Mouse (Mus musculus) ES-E14 (cell line): ENCODE results near the gene Ust. TPM values are rescaled to one million over a fixed set of nuclear protein-coding genes. Genes with fewer than 3 reads are reported as not detected.

Experiments used
- DNase-seq: peaks from one replicate; pipeline ENCODE4 v3.0.0-alpha.2; 2013; ENCODE audit warnings: low read depth, low spot score
- H3K27ac ChIP-seq: 2 replicates; pipeline ENCODE4 v1.5.1; 2012; ENCODE audit warnings: low read depth, mild to moderate bottlenecking, low read length, moderate library complexity, mixed read lengths; ENCODE audit not compliant: poor library complexity, insufficient read depth, severe bottlenecking
- H3K36me3 ChIP-seq: 2 replicates; pipeline ENCODE4 v1.6.1; 2012; ENCODE audit warnings: mild to moderate bottlenecking, low read length, moderate library complexity, mixed read lengths; ENCODE audit not compliant: control insufficient read depth, poor library complexity, insufficient read depth, severe bottlenecking
- H3K4me1 ChIP-seq, 2 experiments: fragments of 150-350 bp in 1 of 2; sonication (generic) in 1 of 2; 2 replicates each; pipeline ENCODE4 v1.6.1; 2012; ENCODE audit warnings: low read length in 2 of 2, mild to moderate bottlenecking in 1 of 2, mixed read lengths in 1 of 2; ENCODE audit not compliant: control insufficient read depth in 2 of 2, insufficient read depth in 2 of 2, poor library complexity in 1 of 2
- H3K4me3 ChIP-seq, 2 experiments: fragments of 150-350 bp in 1 of 2; sonication (generic) in 1 of 2; 2 replicates each; pipeline ENCODE4 v1.5.1; 2012; ENCODE audit warnings: low read length in 2 of 2, low read depth in 1 of 2, mild to moderate bottlenecking in 1 of 2, mixed read lengths in 1 of 2; ENCODE audit not compliant: insufficient read depth in 1 of 2, poor library complexity in 1 of 2, severe bottlenecking in 1 of 2
- H3K9ac ChIP-seq: 2 replicates; pipeline ENCODE4 v1.6.1; 2012; ENCODE audit warnings: low read depth, mild to moderate bottlenecking, low read length, mixed read lengths; ENCODE audit not compliant: poor library complexity, insufficient read depth, severe bottlenecking
- H3K9me3 ChIP-seq: fragments of 150-350 bp; sonication (generic); 2 replicates; pipeline ENCODE4 v1.6.1; 2012; ENCODE audit warnings: low read depth, mild to moderate bottlenecking, low read length; ENCODE audit not compliant: control insufficient read depth, insufficient read depth
- CHD2 ChIP-seq: IDR thresholded peaks from 2 replicates; pipeline ENCODE4 v1.6.1; 2014; ENCODE audit warnings: mild to moderate bottlenecking, low read depth, low read length, inconsistent platforms
- HCFC1 ChIP-seq: IDR thresholded peaks from 2 replicates; pipeline ENCODE4 v1.6.1; 2012; ENCODE audit warnings: low read length, inconsistent platforms, borderline replicate concordance; ENCODE audit not compliant: insufficient read depth
- MAFK ChIP-seq: IDR thresholded peaks from 2 replicates; pipeline ENCODE4 v1.6.1; 2014; ENCODE audit warnings: mild to moderate bottlenecking, low read depth, low read length, inconsistent platforms; ENCODE audit not compliant: insufficient read depth
- ZC3H11A ChIP-seq: IDR thresholded peaks from 2 replicates; pipeline ENCODE4 v1.6.1; 2012; ENCODE audit warnings: low read depth, mild to moderate bottlenecking, inconsistent platforms, low read length, borderline replicate concordance
- ZNF384 ChIP-seq: IDR thresholded peaks from 2 replicates; pipeline ENCODE4 v1.6.1; 2012; ENCODE audit warnings: low read depth, low read length, inconsistent platforms
- in situ Hi-C, 2 experiments: fragments of 600-800 bp; cut with MboI; formaldehyde crosslinking; loops; one replicate each; pipeline ENCODE4 v1.15.1; 2025; ENCODE audit warnings: low sequenced_read_pairs in 2 of 2, inconsistent platforms in 1 of 2; ENCODE audit not compliant: unreplicated experiment in 2 of 2
- total RNA-seq: library from RNA; depleted of rRNA; stranded (reverse); fragments of 300-350 nt; gene quantifications from 2 replicates; pipeline ENCODE4 v1.2.3, GENCODE M21; 2012

Gene Ust
- total RNA-seq, 1 experiment, result 4.9 TPM

- Histone ChIP-seq H3K27ac (no peak overlapping the region), H3K9me3 (no peaks in the 10 kb centered on the region), H3K4me1 (no peaks in the 10 kb centered on the region), H3K9ac (no peak overlapping the region), H3K36me3 (no peaks in the 10 kb centered on the region), H3K4me3 (no peak overlapping the region)
- no peak for DNase-seq
- in situ Hi-C loops, result no loop called here
- TF ChIP-seq ZNF384 (no peak), CHD2 (no peak), ZC3H11A (no peak), MAFK (no peak), HCFC1 (no peak)
These were observed 303.4 kb downstream of the Ust start for GRCm38 (mm10) chr10:8215181-8215580.

- H3K36me3 ChIP-seq, result no peaks in the 10 kb centered on the region
- no peak for DNase-seq
- no peak overlapping the region for H3K27ac ChIP-seq
- TF ChIP-seq MAFK (no peak), HCFC1 (no peak), CHD2 (no peak), ZC3H11A (no peak), ZNF384 (no peak)
- no peaks in the 10 kb centered on the region for H3K9me3 ChIP-seq
- H3K9ac ChIP-seq, result no peak overlapping the region
- H3K4me3 ChIP-seq, result no peak overlapping the region
- in situ Hi-C loops, result no loop called here
- H3K4me1 ChIP-seq, result no peaks in the 10 kb centered on the region
These were observed 304.7 kb downstream of the Ust start for GRCm38 (mm10) chr10:8213906-8214421.

- H3K9me3 ChIP-seq, result no peaks in the 10 kb centered on the region
- no peak overlapping the region for H3K27ac ChIP-seq
- DNase-seq, result no peak
- no peak overlapping the region for H3K9ac ChIP-seq
- no peak for TF ChIP-seq HCFC1
- TF ChIP-seq ZC3H11A, result no peak
- no peaks in the 10 kb centered on the region for H3K4me1 ChIP-seq
- in situ Hi-C loops, result no loop called here
- H3K4me3 ChIP-seq, result no peak overlapping the region
- no peaks in the 10 kb centered on the region for H3K36me3 ChIP-seq
These were observed 305.2 kb downstream of the Ust start for GRCm38 (mm10) chr10:8213266-8213905.

GRCm38 (mm10) chr10:8212611-8213226 lies 305.9 kb downstream of the Ust start:
- in situ Hi-C loops, result no loop called here
- no peak overlapping the region for H3K27ac ChIP-seq
- no peak for DNase-seq
- H3K36me3 ChIP-seq, result no peaks in the 10 kb centered on the region
- H3K9me3 ChIP-seq, result no peaks in the 10 kb centered on the region
- no peak for TF ChIP-seq CHD2
- no peak for TF ChIP-seq HCFC1
- TF ChIP-seq ZNF384, result no peak
- TF ChIP-seq ZC3H11A, result no peak
- no peak for TF ChIP-seq MAFK
- H3K4me3 ChIP-seq, result no peak overlapping the region
- H3K9ac ChIP-seq, result no peak overlapping the region
- no peaks in the 10 kb centered on the region for H3K4me1 ChIP-seq

- TF ChIP-seq ZC3H11A (no peak), ZNF384 (no peak), HCFC1 (no peak), CHD2 (no peak), MAFK (no peak)
- Histone ChIP-seq H3K4me1 (no peaks in the 10 kb centered on the region), H3K4me3 (no peak overlapping the region), H3K9ac (no peak overlapping the region), H3K27ac (no peak overlapping the region), H3K36me3 (no peaks in the 10 kb centered on the region), H3K9me3 (no peaks in the 10 kb centered on the region)
- DNase-seq, result no peak
- in situ Hi-C loops, result no loop called here
These were observed 306.9 kb downstream of the Ust start for GRCm38 (mm10) chr10:8211694-8212093.
